Mouse (Mus musculus) adrenal gland, postnatal 14 days (tissue): ENCODE measurements at regions not wholly inside any gene's neighbourhood (a gene's known extent, or its start where the extent isn't known, plus 50 kb on each side); places are given as distances from the start of the nearest gene placed in this dataset.

ENCODE experiments used
- DNase-seq: peaks from one replicate; pipeline ENCODE4 v3.0.0; 2021; ENCODE audit warnings: mixed read lengths

GRCm38 (mm10) chr2:92752156-92752555 is 152.6 kb downstream of the Chst1 start:
- DNase-seq = no peak

DNA sequence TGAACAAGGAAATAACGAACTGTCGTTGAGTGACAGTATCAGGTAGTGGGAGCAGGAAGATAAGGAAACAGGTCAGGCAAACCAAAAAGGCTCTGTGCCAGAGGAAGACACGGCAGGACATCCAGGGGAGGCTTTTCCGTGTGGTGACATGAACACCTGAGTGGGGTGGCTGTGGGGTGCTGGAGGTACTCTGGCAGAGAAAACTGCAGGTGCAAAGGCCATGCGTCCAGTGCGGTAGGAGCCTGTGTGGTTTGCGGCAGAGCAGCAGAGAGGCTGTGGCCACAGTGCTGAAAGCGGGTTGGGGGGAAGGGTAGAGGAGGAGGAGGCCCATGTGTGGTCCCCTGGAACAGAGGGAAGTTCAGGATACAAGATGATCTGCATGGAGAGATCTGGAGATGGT is 153.3 kb downstream of the Chst1 start:
- no peak for DNase-seq

GRCm38 (mm10) chr2:92754505-92755280 is 155.2 kb downstream of the Chst1 start:
- no peak for DNase-seq

DNA sequence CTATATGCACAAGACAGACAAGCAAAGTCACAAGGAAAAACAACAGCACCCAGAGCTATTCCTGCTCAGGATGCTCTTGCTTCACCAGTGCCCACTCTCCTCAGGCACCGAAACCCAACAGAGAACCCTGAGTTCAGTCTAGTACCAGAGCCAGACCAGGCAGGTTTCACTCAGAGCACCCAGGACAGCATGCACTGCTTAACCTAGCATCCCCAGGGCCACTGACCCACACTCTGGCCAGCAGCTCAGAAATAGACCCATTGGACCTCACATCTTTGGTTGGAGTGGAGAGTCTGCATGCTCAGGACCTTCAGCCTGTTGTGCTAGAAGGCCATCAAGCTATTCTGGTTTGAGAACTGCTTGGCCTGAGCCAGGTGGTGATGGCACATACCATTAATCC is 157.0 kb downstream of the Chst1 start:
- no peak for DNase-seq

GRCm38 (mm10) chr2:92758775-92759174 is 156.1 kb upstream of the Syt13 start:
- no peak for DNase-seq

DNA sequence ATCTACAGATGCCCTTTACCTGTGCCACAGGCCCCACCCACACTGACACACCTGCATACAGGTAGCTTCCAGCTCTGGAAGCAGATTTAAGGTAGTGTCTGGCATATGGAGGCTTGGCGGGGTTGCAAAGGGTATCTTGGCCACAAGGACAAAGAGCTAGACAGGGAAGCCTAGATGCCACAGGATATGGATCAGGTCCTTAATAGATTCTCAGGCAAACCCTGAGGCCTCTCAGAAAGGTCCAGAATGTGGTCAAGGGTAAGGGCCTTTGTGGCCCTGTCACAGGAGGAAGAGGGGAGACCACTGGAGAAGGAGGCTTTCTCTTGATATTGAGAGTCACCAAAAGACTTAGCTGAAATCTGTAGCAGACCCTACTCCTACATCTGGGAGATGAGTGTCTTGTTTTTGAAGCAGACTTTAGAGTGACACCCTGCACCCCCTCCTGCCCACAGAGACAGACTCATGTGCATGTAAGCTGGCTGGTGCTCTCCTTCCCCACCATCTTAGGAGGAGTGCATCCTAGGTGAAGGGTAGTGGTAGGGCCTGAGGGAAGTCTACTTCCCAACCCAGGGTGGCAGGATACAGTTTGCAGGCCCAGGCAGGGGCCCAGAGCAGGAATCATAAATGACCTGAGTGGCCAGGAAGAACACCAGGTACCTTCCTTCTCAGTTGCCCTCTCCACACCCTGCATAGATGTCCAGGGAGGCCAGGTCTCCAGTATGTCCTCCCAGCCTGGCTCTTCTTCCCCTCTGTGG is 150.8 kb upstream of the Syt13 start:
- DNase-seq = no peak

DNA sequence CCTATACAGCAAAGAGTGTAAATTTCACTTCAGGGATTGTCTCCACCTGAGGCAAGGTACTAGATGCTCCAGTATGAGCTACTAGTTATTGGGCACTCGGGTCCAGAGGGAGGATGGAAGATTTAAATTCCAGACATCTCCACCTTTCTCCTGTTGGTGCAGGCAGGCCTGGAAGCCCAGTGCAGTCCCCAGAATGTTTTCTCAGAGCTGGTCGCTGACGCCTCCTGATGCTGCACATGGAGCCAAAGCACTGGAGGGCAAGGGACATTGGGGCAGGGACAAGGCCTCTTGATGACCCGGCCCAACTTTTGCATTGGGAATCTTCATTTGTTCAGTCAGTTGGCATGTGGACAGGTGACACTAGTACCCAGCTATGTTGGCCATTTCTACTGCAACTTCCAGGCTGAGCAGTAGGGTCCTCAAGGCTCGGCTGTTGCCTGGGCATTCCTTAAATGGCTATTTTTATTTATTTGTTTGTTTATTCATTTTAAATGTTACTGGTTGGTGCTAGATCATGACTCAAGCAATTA is 147.4 kb upstream of the Syt13 start:
- DNase-seq = no peak

- peak; percentile 29 for DNase-seq
Measured at GRCm38 (mm10) chr2:92768088-92768487, 146.8 kb upstream of the Syt13 start.

DNA sequence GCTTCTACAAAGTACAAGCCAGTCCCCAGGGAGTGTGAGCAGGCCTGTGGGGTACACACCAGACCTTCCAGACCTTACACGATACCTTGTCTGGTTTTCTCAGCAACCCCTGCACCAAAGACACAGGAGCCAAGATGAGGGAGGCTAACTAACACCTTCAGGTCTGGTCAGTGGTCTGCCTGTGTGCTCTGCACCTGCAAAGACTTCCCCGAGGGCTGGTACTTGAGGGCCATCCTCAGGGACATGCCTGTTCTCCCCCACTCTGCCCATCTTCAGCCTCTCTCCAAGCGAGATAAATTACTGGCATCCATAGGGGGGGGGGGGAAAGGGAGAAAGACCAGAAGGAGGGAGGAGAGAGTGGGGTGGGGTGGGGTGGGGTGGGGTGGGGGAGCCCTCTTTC is 145.8 kb upstream of the Syt13 start:
- DNase-seq = no peak

DNA sequence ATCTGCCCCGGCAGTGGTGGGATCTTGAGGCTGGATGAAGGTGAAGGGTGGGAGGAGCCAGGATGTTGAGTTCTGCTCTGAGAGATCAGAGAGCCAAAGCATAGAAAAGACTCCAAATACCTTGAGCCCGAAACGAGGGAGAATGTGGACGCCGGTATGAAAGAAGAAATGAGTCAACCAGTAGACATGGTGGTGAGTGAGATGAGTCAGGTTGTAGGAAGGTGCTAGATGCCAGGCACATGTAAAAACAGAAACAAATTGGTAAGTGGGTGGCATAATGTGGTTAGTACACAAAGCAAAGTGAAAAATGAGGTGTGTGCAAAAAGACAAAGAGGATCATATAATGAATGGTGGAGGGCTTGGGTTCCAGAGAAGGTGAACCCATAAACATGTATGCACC is 144.8 kb upstream of the Syt13 start:
- DNase-seq = no peak

- no peak for DNase-seq
Measured at GRCm38 (mm10) chr2:92772623-92773022, 142.3 kb upstream of the Syt13 start.

DNA sequence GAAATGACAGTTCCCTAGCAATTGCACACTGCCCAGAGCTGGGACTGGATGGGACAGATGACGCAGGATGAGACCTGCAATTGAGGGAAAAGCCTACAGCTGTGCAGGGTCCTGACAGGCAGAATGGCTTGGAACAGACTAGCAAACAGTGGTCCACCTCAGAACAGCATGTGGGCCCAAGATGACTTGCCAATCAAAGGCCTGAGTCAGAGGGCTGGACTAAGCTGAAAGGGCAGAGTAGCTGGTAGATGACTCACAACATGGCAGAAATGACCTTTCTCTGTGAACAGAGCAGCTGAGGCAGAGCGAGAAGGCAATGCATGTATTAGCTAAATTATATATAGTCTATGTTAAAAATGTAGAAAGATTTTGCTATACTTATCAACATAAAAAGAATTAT is 138.4 kb upstream of the Syt13 start:
- DNase-seq = peak; percentile 45

- no peak for DNase-seq
Measured at GRCm38 (mm10) chr2:92779101-92779500, 135.8 kb upstream of the Syt13 start.

- no peak for DNase-seq
Measured at GRCm38 (mm10) chr2:92780021-92780420, 134.9 kb upstream of the Syt13 start.

DNA sequence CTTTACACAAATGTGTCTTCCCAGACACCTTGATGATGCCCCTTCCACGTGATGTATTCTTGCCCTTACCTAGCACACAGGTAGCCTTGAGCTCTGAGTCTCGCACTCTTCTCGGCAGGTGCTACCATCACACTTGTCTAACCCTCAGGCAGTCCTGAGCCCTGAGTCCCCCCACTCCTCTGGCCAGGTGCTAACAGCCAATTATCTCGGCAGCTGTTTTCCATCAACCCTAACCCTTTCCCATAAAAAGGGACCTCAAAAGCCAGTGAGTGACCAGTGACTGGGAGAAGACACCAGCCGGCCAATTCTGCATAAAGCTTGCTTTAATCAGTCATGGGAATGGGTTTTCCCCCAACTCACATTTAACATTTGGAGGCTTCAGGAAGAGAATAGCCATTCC is 133.4 kb upstream of the Syt13 start:
- no peak for DNase-seq

DNA sequence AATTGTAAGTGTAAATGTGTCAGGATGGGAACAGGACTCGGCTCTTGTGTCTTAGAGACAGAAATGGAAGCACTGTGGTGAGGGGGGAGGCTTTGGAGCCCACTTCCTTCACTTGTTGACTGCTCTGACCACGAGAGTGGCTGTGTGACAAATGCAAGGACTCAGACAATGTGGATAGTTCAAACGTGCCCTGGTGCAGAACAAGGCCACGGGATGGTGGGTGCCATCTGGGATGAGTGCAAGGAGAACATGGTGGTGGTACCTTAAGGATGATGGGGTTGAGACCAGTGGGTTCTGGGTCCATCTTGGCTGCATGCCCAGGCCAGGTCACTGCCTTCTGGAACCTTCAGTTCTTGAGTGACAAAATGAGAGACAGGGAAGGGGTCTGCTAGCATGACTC is 132.3 kb upstream of the Syt13 start:
- DNase-seq = no peak

DNA sequence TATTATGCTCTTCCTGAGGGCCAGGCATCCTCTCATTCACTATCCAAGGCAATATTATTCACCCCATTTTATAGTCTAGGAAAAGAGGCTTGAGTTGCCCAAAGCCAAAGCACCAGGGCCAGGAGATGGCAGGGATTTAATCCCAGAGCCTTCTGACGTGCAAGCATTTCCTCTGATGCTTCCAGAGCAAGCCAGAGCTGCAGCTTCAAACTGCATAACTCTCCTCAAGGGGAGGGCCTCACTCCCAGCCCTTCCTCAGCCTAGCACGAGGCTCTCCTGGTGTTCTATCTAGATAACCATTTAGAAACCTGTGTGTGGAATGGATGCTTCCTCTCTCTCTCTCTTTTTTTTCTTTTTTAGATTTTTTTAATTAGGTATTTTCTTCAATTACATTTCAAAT is 130.0 kb upstream of the Syt13 start:
- no peak for DNase-seq

GRCm38 (mm10) chr2:92787925-92788410 is 126.9 kb upstream of the Syt13 start:
- no peak for DNase-seq

- no peak for DNase-seq
Measured at GRCm38 (mm10) chr2:92788875-92789274, 126.0 kb upstream of the Syt13 start.

GRCm38 (mm10) chr2:92790374-92790773 is 124.5 kb upstream of the Syt13 start:
- no peak for DNase-seq

DNA sequence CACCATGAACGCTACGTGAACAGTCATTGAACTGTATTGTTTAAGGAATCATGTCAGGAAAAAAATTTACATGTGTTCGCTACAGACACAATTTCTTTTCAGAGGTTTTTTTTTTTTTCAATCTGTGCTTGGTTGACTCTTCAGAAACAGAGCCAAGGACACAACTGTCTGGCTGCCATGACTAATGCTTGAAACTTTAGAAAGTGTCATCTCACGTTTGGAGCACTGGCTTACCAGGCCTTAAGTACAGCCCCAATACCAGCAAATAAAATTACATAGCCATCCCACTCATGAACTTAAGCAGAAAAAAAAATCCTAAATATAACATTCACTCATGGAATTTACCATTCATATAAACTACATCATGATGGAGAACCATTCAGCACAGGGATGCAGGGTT is 115.1 kb upstream of the Syt13 start:
- no peak for DNase-seq

GRCm38 (mm10) chr2:92800667-92801066 is 114.2 kb upstream of the Syt13 start:
- DNase-seq = no peak

- DNase-seq = no peak
Measured at GRCm38 (mm10) chr2:92804916-92805315, 110.0 kb upstream of the Syt13 start.

DNA sequence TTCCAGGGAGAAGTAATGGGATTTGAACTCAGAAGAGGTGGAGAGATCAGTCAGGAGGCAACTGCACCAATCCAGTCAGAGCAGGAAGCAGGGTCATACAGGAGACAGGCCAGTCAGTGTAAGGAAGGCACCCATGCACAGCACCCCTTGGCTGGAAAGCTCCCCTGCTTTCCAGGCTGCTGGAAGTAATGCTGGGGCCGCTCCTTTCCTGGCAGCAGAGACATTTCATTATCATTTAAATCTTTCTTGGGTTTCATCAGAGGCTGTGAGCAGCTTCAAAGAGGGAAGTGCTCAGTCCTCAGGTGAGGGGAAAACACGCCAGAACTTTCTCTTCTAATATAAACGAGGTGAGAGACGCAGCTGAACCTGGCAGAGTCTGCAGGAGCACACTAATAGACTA is 109.1 kb upstream of the Syt13 start:
- DNase-seq = no peak
